Mouse (Mus musculus): Measurements from ENCODE around the gene Arfip1. TPM values are rescaled to one million over a fixed set of nuclear protein-coding genes. Genes with fewer than 3 reads are reported as not detected.
"Not testable (repeated sequence)": the region's sequence is repeated elsewhere in the genome, so short reads cannot be mapped to it uniquely, and the experiment has no call there.

The Arfip1 gene
- polyA plus RNA-seq, 1 experiment from 2014 or later: 74.1 TPM

DNA sequence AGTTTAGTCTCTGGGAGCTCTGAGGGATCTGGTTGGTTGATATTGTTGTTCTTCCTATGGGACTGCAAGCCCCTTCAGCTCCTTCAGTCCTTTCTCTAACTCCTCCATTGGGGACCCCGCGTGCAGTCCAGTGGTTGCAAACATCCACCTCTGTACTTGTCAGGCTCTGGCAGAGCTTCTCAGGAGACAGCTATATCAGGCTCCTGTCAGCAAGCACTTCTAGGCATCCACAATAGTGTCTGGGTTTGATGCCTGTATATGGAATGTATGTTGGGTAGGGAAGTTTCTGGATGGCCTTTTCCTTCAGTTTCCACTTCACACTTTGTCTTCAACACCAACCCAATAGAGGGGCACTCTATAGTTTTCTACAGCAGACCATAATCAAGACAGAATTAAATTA is 19.5 kb downstream of the Arfip1 start:
- 90% methylated on average over 2 of the region's 2 CpGs for WGBS
- H3K36me3 ChIP-seq (ENCODE audit: control insufficient read depth, insufficient read depth, low read length); H3K9me3 ChIP-seq (replicated peaks; ENCODE audit: control insufficient read depth, low read length); H3K4me1 ChIP-seq (ENCODE audit: control insufficient read depth, insufficient read depth, low read length); H3K4me3 ChIP-seq (replicated peaks; ENCODE audit: low read length); H3K9ac ChIP-seq (ENCODE audit: low read length); H3K4me2 ChIP-seq (ENCODE audit: low read depth, low read length); H3K27me3 ChIP-seq (ENCODE audit: control insufficient read depth, insufficient read depth, low read length); ATAC-seq (ENCODE audit: insufficient read depth, low FRiP score); H3K27ac ChIP-seq (ENCODE audit: low read length): not testable (repeated sequence)

DNA sequence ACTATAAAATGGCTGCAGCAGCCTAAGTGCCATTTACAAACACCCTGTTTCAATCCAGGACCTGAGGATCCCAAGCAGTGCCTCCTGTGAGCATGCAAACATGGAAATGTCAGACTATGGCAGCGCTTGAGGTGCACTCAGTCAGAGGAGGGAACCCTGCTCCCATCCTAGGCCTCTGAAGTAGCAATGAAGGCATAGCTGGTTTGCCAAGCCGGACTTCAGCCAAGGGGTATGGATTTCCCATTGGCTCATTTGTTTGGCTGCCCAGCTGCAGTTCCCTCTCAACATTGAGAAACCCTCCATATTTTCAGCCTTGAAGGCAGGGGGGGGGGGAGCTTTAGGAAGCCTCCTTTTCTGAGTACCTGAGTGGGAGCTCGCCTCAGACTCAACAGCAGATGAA is 24.1 kb downstream of the Arfip1 start:
- Histone ChIP-seq H3K4me2 (ENCODE audit: low read depth, low read length) (no peak overlapping the region), H3K9ac (ENCODE audit: low read length) (no peak overlapping the region), H3K27ac (ENCODE audit: low read length) (no peak overlapping the region), H3K9me3 (replicated peaks; ENCODE audit: control insufficient read depth, low read length) (no peaks in the 10 kb centered on the region), H3K4me1 (ENCODE audit: control insufficient read depth, insufficient read depth, low read length) (no peaks in the 10 kb centered on the region), H3K4me3 (replicated peaks; ENCODE audit: low read length) (no peak overlapping the region), H3K36me3 (ENCODE audit: control insufficient read depth, insufficient read depth, low read length) (no peaks in the 10 kb centered on the region), H3K27me3 (ENCODE audit: control insufficient read depth, insufficient read depth, low read length) (no peaks in the 10 kb centered on the region)
- WGBS: 94% methylated on average over 3 of the region's 3 CpGs
- no peak for ATAC-seq (ENCODE audit: insufficient read depth, low FRiP score)

DNA sequence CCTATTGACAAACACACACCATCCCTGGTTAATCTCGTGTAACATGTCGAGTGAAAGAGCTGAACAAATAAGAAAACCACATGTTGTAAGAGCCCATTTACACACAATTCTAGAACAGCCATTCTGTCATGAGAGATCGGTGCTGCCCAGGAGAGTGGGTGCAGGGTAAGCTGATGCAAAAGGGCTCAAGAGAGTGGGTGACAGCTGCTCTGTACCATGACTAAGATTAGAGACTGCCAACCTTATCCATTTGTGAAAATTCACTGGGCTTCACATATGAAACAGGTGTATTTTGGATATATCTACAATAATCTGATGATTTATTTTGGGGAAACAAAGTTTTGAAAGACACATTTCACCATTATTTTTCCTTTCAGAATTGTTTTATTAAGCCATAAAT is 26.6 kb downstream of the Arfip1 start:
- no peak overlapping the region for H3K4me2 ChIP-seq (ENCODE audit: low read depth, low read length)
- H3K9me3 ChIP-seq (replicated peaks; ENCODE audit: control insufficient read depth, low read length): no peaks in the 10 kb centered on the region
- no peaks in the 10 kb centered on the region for H3K27me3 ChIP-seq (ENCODE audit: control insufficient read depth, insufficient read depth, low read length)
- H3K27ac ChIP-seq (ENCODE audit: low read length): no peak overlapping the region
- no peaks in the 10 kb centered on the region for H3K4me1 ChIP-seq (ENCODE audit: control insufficient read depth, insufficient read depth, low read length)
- no peak for ATAC-seq (ENCODE audit: insufficient read depth, low FRiP score)
- no peaks in the 10 kb centered on the region for H3K36me3 ChIP-seq (ENCODE audit: control insufficient read depth, insufficient read depth, low read length)
- WGBS: 77% methylated on average over 3 of the region's 3 CpGs
- no peak overlapping the region for H3K4me3 ChIP-seq (replicated peaks; ENCODE audit: low read length)
- H3K9ac ChIP-seq (ENCODE audit: low read length): no peak overlapping the region

DNA sequence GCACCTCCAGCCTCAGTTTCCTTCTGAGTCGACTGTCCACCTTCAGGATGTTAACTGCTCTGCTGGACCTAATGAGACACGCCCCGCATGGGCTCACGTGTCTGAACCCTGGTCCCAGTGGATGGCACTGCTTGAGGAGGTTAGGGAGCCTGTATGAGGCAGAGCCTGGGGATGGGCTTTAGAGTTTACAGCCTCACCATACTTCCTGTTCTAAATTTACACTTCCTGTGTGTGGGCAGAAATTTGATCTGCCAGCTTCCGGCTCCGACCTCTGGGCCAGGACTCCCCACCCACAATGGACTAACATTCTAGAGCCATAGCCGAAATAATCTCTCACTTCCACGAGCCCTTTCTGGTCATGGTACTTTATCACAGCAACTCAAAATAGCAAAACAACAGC is 35.2 kb downstream of the Arfip1 start:
- no peak overlapping the region for H3K4me2 ChIP-seq (ENCODE audit: low read depth, low read length)
- H3K36me3 ChIP-seq (ENCODE audit: control insufficient read depth, insufficient read depth, low read length): no peaks in the 10 kb centered on the region
- no peak for ATAC-seq (ENCODE audit: insufficient read depth, low FRiP score)
- no peak overlapping the region for H3K27ac ChIP-seq (ENCODE audit: low read length)
- no peaks in the 10 kb centered on the region for H3K9me3 ChIP-seq (replicated peaks; ENCODE audit: control insufficient read depth, low read length)
- 69% methylated on average over 8 of the region's 8 CpGs for WGBS
- H3K4me3 ChIP-seq (replicated peaks; ENCODE audit: low read length): no peak overlapping the region
- no peak overlapping the region for H3K9ac ChIP-seq (ENCODE audit: low read length)
- no peaks in the 10 kb centered on the region for H3K27me3 ChIP-seq (ENCODE audit: control insufficient read depth, insufficient read depth, low read length)
- no peaks in the 10 kb centered on the region for H3K4me1 ChIP-seq (ENCODE audit: control insufficient read depth, insufficient read depth, low read length)

DNA sequence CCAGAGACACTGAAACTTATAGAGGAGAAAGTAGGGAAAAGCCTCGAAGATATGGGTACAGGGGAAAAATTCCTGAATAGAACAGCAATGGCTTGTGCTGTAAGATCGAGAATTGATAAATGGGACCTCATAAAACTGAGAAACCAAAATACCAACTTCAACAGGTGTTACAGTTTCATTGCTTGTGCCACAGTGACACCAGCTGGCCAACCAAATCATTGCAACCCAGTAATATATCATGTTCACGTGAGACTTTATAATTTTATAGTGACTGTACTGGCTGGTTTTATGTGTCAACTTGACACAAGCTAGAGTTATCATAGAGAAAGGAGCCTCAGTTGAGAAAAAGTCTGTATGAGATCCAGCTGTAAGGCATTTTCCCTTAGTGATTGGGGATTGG is 40.0 kb downstream of the Arfip1 start:
- not testable (repeated sequence) for H3K36me3 ChIP-seq (ENCODE audit: control insufficient read depth, insufficient read depth, low read length); ATAC-seq (ENCODE audit: insufficient read depth, low FRiP score); H3K4me3 ChIP-seq (replicated peaks; ENCODE audit: low read length); H3K27ac ChIP-seq (ENCODE audit: low read length); H3K4me2 ChIP-seq (ENCODE audit: low read depth, low read length); H3K9ac ChIP-seq (ENCODE audit: low read length); H3K4me1 ChIP-seq (ENCODE audit: control insufficient read depth, insufficient read depth, low read length); H3K9me3 ChIP-seq (replicated peaks; ENCODE audit: control insufficient read depth, low read length); H3K27me3 ChIP-seq (ENCODE audit: control insufficient read depth, insufficient read depth, low read length)
- 7% methylated on average over 3 of the region's 3 CpGs for WGBS

DNA sequence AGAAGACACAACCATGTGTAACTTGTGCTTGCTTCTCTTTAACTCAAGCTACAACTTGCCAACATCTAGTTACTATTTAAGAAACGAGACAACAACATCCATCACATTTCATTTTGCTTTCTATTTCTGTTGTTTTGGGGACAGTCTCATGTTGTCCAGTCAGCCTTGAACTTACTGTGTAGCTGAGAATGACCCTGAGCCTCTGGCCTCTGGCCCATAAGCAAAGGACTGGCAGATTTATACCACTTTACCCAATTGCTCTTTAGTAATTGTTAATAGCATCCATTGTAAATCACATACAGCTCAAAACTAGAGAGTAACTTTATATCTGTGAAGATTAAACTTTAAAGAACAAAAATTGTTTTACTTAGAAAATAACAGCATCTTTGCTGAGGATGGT is 40.5 kb downstream of the Arfip1 start:
- H3K4me1 ChIP-seq (ENCODE audit: control insufficient read depth, insufficient read depth, low read length): no peaks in the 10 kb centered on the region; the same call in 1 of the 2 replicates
- H3K9ac ChIP-seq (ENCODE audit: low read length): no peak overlapping the region
- no peaks in the 10 kb centered on the region for H3K36me3 ChIP-seq (ENCODE audit: control insufficient read depth, insufficient read depth, low read length)
- no peaks in the 10 kb centered on the region for H3K27me3 ChIP-seq (ENCODE audit: control insufficient read depth, insufficient read depth, low read length)
- H3K27ac ChIP-seq (ENCODE audit: low read length): no peak overlapping the region
- no peak for ATAC-seq (ENCODE audit: insufficient read depth, low FRiP score)
- H3K4me2 ChIP-seq (ENCODE audit: low read depth, low read length): no peak overlapping the region
- H3K4me3 ChIP-seq (replicated peaks; ENCODE audit: low read length): no peak overlapping the region
- WGBS: 78% methylated on average over 1 of the region's 1 CpGs
- H3K9me3 ChIP-seq (replicated peaks; ENCODE audit: control insufficient read depth, low read length): no peaks in the 10 kb centered on the region

DNA sequence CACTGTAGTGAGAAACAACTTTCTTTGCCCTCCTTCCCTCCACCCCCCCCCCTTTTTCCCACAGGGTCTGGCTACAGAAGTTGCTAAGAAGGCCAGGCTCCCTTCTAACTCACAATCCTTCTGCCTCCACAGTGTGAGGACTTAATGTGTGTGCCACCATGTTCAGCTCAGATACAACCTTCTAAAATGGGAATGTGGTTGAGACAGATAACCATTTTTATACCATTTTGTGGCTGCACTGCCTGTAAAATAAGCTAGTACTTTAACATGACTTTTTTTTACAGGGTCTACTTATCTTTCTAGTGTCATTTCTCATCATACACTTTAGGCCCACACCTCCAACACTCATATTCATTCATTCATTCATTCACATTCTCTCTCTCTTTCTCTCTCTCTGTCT is 41.8 kb downstream of the Arfip1 start:
- Histone ChIP-seq H3K36me3 (ENCODE audit: control insufficient read depth, insufficient read depth, low read length) (no peaks in the 10 kb centered on the region), H3K27ac (ENCODE audit: low read length) (no peak overlapping the region), H3K4me3 (replicated peaks; ENCODE audit: low read length) (no peak overlapping the region), H3K4me1 (ENCODE audit: control insufficient read depth, insufficient read depth, low read length) (no peaks in the 10 kb centered on the region; the same call in 1 of the 2 replicates), H3K9me3 (replicated peaks; ENCODE audit: control insufficient read depth, low read length) (no peaks in the 10 kb centered on the region), H3K9ac (ENCODE audit: low read length) (no peak overlapping the region), H3K4me2 (ENCODE audit: low read depth, low read length) (no peak overlapping the region), H3K27me3 (ENCODE audit: control insufficient read depth, insufficient read depth, low read length) (no peaks in the 10 kb centered on the region)
- no peak for ATAC-seq (ENCODE audit: insufficient read depth, low FRiP score)

DNA sequence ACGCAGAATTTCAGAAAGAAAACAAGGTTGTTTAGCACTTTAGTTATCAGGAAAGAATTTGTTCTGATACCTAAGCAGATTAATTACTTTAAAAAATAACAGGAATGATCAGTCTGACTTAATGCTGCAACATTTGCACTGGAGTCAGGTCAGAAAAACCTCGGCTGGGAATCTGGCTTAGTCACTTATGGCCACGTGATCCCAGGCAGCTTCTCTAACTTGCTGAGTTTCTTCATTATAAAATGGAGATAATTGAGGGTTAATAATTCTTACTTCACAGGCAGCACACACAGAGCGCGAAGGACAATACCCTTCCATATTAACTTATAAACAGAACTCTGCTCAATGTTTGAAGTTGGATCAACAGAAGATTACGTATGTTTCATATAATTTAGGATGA is 45.4 kb downstream of the Arfip1 start:
- Histone ChIP-seq H3K9ac (ENCODE audit: low read length) (no peak overlapping the region), H3K4me2 (ENCODE audit: low read depth, low read length) (no peak overlapping the region), H3K27me3 (ENCODE audit: control insufficient read depth, insufficient read depth, low read length) (no peaks in the 10 kb centered on the region), H3K4me1 (ENCODE audit: control insufficient read depth, insufficient read depth, low read length) (no peaks in the 10 kb centered on the region; the same call in 1 of the 2 replicates), H3K4me3 (replicated peaks; ENCODE audit: low read length) (no peak overlapping the region), H3K9me3 (replicated peaks; ENCODE audit: control insufficient read depth, low read length) (no peaks in the 10 kb centered on the region), H3K36me3 (ENCODE audit: control insufficient read depth, insufficient read depth, low read length) (no peaks in the 10 kb centered on the region), H3K27ac (ENCODE audit: low read length) (no peak overlapping the region)
- ATAC-seq (ENCODE audit: insufficient read depth, low FRiP score): no peak
- 52% methylated on average over 6 of the region's 6 CpGs for WGBS

DNA sequence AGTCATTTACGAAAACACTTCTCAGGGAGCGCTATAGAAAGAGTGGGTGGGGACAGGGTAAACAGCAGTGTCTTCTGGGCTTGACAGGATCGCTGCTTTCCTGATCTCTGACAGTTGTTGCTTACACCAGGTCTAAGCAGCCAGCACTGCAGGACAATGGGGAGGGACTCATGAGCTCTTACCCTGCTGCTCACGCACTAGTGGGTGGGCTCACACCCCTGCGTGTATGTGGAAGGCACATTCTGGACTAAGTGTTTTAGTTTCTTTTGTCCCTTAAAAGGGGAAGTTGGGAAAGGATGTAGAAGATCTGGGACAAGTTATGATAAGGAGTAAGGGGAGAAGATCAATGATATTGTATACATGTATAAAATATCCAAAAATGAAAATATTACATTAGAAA is 49.2 kb downstream of the Arfip1 start:
- 62% methylated on average over 5 of the region's 5 CpGs for WGBS
- H3K27ac ChIP-seq (ENCODE audit: low read length): no peak overlapping the region
- ATAC-seq (ENCODE audit: insufficient read depth, low FRiP score): no peak
- no peak overlapping the region for H3K4me2 ChIP-seq (ENCODE audit: low read depth, low read length)
- H3K9ac ChIP-seq (ENCODE audit: low read length): no peak overlapping the region
- no peaks in the 10 kb centered on the region for H3K27me3 ChIP-seq (ENCODE audit: control insufficient read depth, insufficient read depth, low read length)
- H3K9me3 ChIP-seq (replicated peaks; ENCODE audit: control insufficient read depth, low read length): no peaks in the 10 kb centered on the region
- no peak overlapping the region for H3K4me3 ChIP-seq (replicated peaks; ENCODE audit: low read length)
- H3K36me3 ChIP-seq (ENCODE audit: control insufficient read depth, insufficient read depth, low read length): no peaks in the 10 kb centered on the region
- no peaks in the 10 kb centered on the region for H3K4me1 ChIP-seq (ENCODE audit: control insufficient read depth, insufficient read depth, low read length)

DNA sequence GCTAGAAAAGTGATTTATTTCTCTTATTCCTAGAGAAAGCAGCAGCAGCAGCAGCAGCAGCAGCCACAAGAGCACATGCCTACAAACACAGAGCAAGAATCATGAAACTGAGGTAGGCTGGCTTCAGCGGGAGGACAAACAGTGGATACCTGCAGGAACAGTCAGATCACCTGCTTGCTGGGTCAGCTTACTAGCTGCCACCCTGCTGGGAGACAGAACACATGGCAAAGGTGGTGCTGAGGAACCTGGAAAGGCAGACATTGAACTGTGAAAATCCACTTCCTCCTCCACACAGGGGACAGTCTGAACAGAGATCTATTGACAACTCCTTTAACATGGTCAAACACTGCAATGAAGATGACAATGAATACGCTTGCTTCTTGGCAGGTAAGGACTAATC is 53.4 kb downstream of the Arfip1 start:
- WGBS: 77% methylated on average over 2 of the region's 2 CpGs
- no peaks in the 10 kb centered on the region for H3K36me3 ChIP-seq (ENCODE audit: control insufficient read depth, insufficient read depth, low read length)
- no peak for ATAC-seq (ENCODE audit: insufficient read depth, low FRiP score)
- no peaks in the 10 kb centered on the region for H3K9me3 ChIP-seq (replicated peaks; ENCODE audit: control insufficient read depth, low read length)
- no peaks in the 10 kb centered on the region for H3K27me3 ChIP-seq (ENCODE audit: control insufficient read depth, insufficient read depth, low read length)
- no peaks in the 10 kb centered on the region for H3K4me1 ChIP-seq (ENCODE audit: control insufficient read depth, insufficient read depth, low read length)
- no peak overlapping the region for H3K4me2 ChIP-seq (ENCODE audit: low read depth, low read length)
- H3K27ac ChIP-seq (ENCODE audit: low read length): no peak overlapping the region
- no peak overlapping the region for H3K4me3 ChIP-seq (replicated peaks; ENCODE audit: low read length)
- no peak overlapping the region for H3K9ac ChIP-seq (ENCODE audit: low read length)

Measured in stomach, embryonic 16.5 days (tissue).